Mouse (Mus musculus) bone marrow macrophage, adult 2 months (primary cell): Measurements from ENCODE around the gene Otoa.

Experiments used
- CTCF ChIP-seq: IDR thresholded peaks from 2 replicates; pipeline ENCODE4 v1.5.1; 2012; ENCODE audit warnings: low read depth, mild to moderate bottlenecking, low read length, moderate library complexity
- POLR2A ChIP-seq: IDR thresholded peaks from 2 replicates; pipeline ENCODE4 v1.6.1; 2012; ENCODE audit warnings: mild to moderate bottlenecking, low read depth, low read length, borderline replicate concordance

- TF ChIP-seq CTCF (no peak), POLR2A (no peak)
Measured at GRCm38 (mm10) chr7:121082949-121083513, 1.6 kb downstream of the Otoa start.
